21 mouse cellular contexts compared by ENCODE assay signal in genomic region chr13:91680764-91681437, GRCm38 (mm10).
DNase-seq lines count a peak whose midpoint lies in the region; ATAC-seq lines count a peak whose summit lies in the region.
"Had no signal": no experiment of that assay in that cellular context is flagged by ENCODE, and none has a peak within 500 bp of the region (broad histone marks: within the 10 kb centered on the region; RNA-seq: fewer than 3 reads in every experiment).

No protein-coding gene starts in this region.

- no peaks in the 10 kb centered on the region for H3K36me3 ChIP-seq in splenic B cell, adult 2 months (ENCODE audit: control insufficient read depth, insufficient read depth, low read length, poor library complexity, severe bottlenecking)
- no peaks in the 10 kb centered on the region for H3K36me3 ChIP-seq in intestine, embryonic 16.5 days (ENCODE audit: control insufficient read depth, insufficient read depth, low read length)
- H3K36me3 ChIP-seq: heart, embryonic 15.5 days; intestine, embryonic 15.5 days had no signal

- H3K9me3 ChIP-seq in intestine, embryonic 16.5 days (ENCODE audit: control insufficient read depth, low read length) = no peaks in the 10 kb centered on the region
- H3K9me3 ChIP-seq: embryonic facial prominence, embryonic 12.5 days; forebrain, embryonic 15.5 days; heart, embryonic 15.5 days; hindbrain, embryonic 10.5 days; intestine, embryonic 15.5 days had no signal

- no peak overlapping the region for H3K9ac ChIP-seq in intestine, embryonic 16.5 days (ENCODE audit: low read depth, low read length)
- H3K9ac ChIP-seq: embryonic facial prominence, embryonic 12.5 days; forebrain, embryonic 15.5 days; heart, embryonic 15.5 days; hindbrain, embryonic 14.5 days; intestine, embryonic 15.5 days had no signal

- 87% methylated on average over 8 of the region's 8 CpGs for WGBS in intestine, embryonic 16.5 days

- H3K4me1 ChIP-seq in intestine, embryonic 16.5 days (ENCODE audit: control insufficient read depth, insufficient read depth, low read length) = no peaks in the 10 kb centered on the region
- H3K4me1 ChIP-seq: embryonic facial prominence, embryonic 12.5 days; forebrain, embryonic 15.5 days; heart, embryonic 15.5 days; hindbrain, embryonic 10.5 days; intestine, embryonic 15.5 days had no signal

- H3K4me2 ChIP-seq in intestine, embryonic 16.5 days (ENCODE audit: low read depth, low read length) = no peak overlapping the region
- H3K4me2 ChIP-seq: embryonic facial prominence, embryonic 12.5 days; forebrain, embryonic 15.5 days; heart, embryonic 11.5 days; heart, embryonic 15.5 days; hindbrain, embryonic 14.5 days; intestine, embryonic 15.5 days had no signal

- ATAC-seq in megakaryocyte, adult 5-6 weeks (ENCODE audit: poor library complexity, severe bottlenecking) = peak; percentile 96
- ATAC-seq in intestine, embryonic 16.5 days = no peak
- ATAC-seq: forebrain, embryonic 15.5 days; intestine, embryonic 15.5 days had no signal

- H3K4me3 ChIP-seq in intestine, embryonic 16.5 days (ENCODE audit: low read length) = no peak overlapping the region
- H3K4me3 ChIP-seq: embryonic facial prominence, embryonic 12.5 days; forebrain, embryonic 15.5 days; heart, embryonic 15.5 days; hindbrain, embryonic 10.5 days; intestine, embryonic 15.5 days had no signal

- no peak overlapping the region for H3K27ac ChIP-seq in intestine, embryonic 16.5 days (ENCODE audit: low read length)
- H3K27ac ChIP-seq: embryonic facial prominence, embryonic 12.5 days; forebrain, embryonic 15.5 days; heart, embryonic 15.5 days; hindbrain, embryonic 10.5 days; hindbrain, embryonic 14.5 days; intestine, embryonic 15.5 days had no signal

- no peaks in the 10 kb centered on the region for H3K27me3 ChIP-seq in splenic B cell, adult 2 months (ENCODE audit: control insufficient read depth, insufficient read depth, low read length, poor library complexity, severe bottlenecking)
- no peaks in the 10 kb centered on the region for H3K27me3 ChIP-seq in intestine, embryonic 16.5 days (replicated peaks; ENCODE audit: control insufficient read depth, insufficient read depth, low read length)
- H3K27me3 ChIP-seq: embryonic facial prominence, embryonic 12.5 days; forebrain, embryonic 15.5 days; heart, embryonic 15.5 days; intestine, embryonic 15.5 days had no signal

- DNase-seq in 416B (ENCODE audit: low read depth) = peak; percentile 72
- DNase-seq in Muller cell, postnatal 12 days (ENCODE audit: inconsistent ontology term) = peak; percentile 14
- peak; percentile 20 for DNase-seq in splenic B cell, adult 2 months (ENCODE audit: low read depth, low spot score)
- no peak for DNase-seq in right cerebral cortex, postnatal 36 days (ENCODE audit: low spot score in 2 of 2)
- no peak for DNase-seq in thymus, postnatal 10 days (ENCODE audit: low spot score in 2 of 2)
- DNase-seq: adrenal gland, adult 8-10 months; adrenal gland, postnatal 36 days; cerebellum, adult 11 months; cerebellum, adult 9-11 months; gastrocnemius, postnatal 36 days; heart, adult 18-20 months; heart, postnatal 14 days had no signal

Comparison
In these comparisons a context has a peak if more than half of its experiments do, and no peak if none do; other contexts are left out.
1. DNase-seq: peak in 416B (single experiment), Muller cell, postnatal 12 days (single experiment) and splenic B cell, adult 2 months (single experiment); none in right cerebral cortex, postnatal 36 days (0 of 2) and thymus, postnatal 10 days (0 of 2).